9 mouse cellular contexts compared by ENCODE assay signal in the genomic region with DNA sequence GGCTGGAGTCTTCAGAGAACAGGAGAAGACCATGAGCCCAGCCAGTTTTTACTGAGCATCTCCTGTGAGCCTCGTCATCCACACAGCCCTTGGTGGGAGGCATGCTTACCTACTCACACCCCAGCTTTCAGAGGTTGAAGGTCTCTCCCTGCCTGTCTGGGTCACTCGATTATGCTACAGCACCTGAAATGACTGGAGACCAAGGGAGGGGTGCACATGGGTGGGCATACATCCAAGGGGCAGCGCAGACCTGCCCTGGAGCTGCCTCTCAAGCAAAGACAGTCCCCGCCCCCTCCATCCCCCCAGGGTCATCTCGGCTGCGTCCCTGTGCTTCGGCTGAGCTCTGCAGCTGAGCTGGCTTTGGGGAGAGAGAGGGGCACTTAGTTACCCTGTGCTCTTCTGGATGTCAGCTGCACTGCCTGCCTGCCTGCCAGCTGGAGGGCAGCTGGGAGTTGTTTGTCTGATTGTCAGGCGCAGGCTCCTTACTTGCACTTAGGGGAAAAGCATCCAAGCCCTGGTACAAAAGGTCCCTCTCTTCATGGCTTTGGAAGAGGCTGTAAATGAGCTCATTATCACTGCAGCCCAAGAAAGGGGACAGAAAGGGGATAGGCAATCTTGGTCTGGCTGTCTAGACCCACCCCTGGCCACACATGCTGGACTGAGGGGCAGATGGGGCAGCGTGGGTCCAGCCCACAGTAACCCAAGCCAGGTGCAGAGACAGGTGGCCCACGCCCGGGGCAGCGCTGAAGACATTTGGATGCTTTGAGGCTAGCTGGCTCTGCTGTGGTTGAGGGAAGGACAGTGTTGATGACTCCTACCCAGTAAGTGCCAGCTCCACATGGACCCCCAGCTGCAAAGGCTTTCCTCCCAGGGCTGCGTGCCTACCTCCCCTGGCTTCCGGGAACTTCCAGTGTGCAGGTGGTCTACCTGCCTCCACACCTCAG. TPM values are rescaled to one million over a fixed set of nuclear protein-coding genes. Genes with fewer than 3 reads are reported as not detected.
DNase-seq lines count a peak whose midpoint lies in the region; ATAC-seq and TF ChIP-seq lines count a peak whose summit lies in the region.
"Had no signal": no experiment of that assay in that cellular context is flagged by ENCODE, and none has a peak within 500 bp of the region (broad histone marks: within the 10 kb centered on the region; RNA-seq: fewer than 3 reads in every experiment).

No protein-coding gene starts in this region.

- H3K9ac ChIP-seq in forebrain, postnatal 0 days, result no peak overlapping the region
- no peak overlapping the region for H3K9ac ChIP-seq in limb, embryonic 15.5 days
- H3K9ac ChIP-seq: liver, embryonic 13.5 days had no signal

- peak; percentile 78 for ATAC-seq in forebrain, postnatal 0 days
- ATAC-seq in limb, embryonic 15.5 days (ENCODE audit: insufficient number of reproducible peaks, low FRiP score, low TSS enrichment, low read depth), result no peak

- TF ChIP-seq POLR2A in brain, embryonic 14.5 days (IDR thresholded peaks at IDR 0.05; ENCODE audit: borderline replicate concordance, extremely low read depth, insufficient read depth, insufficient read length, poor library complexity, severe bottlenecking), result no peak

- WGBS in forebrain, postnatal 0 days, result 47% methylated on average over 14 of the region's 14 CpGs
- 61% methylated on average over 14 of the region's 14 CpGs for WGBS in limb, embryonic 15.5 days

- H3K4me3 ChIP-seq in forebrain, postnatal 0 days (ENCODE audit: low read depth, low read length), result no peak overlapping the region
- H3K4me3 ChIP-seq in limb, embryonic 15.5 days, result no peak overlapping the region
- H3K4me3 ChIP-seq: liver, embryonic 13.5 days had no signal

- peaks cover 11% of the 10 kb centered on the region for H3K36me3 ChIP-seq in forebrain, postnatal 0 days (ENCODE audit: insufficient read depth)
- H3K36me3 ChIP-seq in limb, embryonic 15.5 days, result peaks cover 32% of the 10 kb centered on the region

- no peak overlapping the region for H3K4me2 ChIP-seq in forebrain, postnatal 0 days (ENCODE audit: low read depth)
- H3K4me2 ChIP-seq in limb, embryonic 15.5 days, result no peak overlapping the region
- H3K4me2 ChIP-seq: liver, embryonic 13.5 days had no signal

- H3K9me3 ChIP-seq in forebrain, postnatal 0 days (ENCODE audit: low read length), result no peaks in the 10 kb centered on the region
- H3K9me3 ChIP-seq in limb, embryonic 15.5 days, result no peaks in the 10 kb centered on the region
- H3K9me3 ChIP-seq: liver, embryonic 13.5 days had no signal

- peak; percentile 39 for DNase-seq in gastrocnemius, postnatal 14 days
- no peak for DNase-seq in gastrocnemius, postnatal 10 days
- DNase-seq in brain, embryonic 14.5 days (ENCODE audit: low read depth), result peak; percentile 92
- peak; percentile 63 for DNase-seq in forebrain, postnatal 0 days
- no peak for DNase-seq in urinary bladder, postnatal 10 days (ENCODE audit: low spot score)
- DNase-seq in liver, result no peak
- DNase-seq in adrenal gland, postnatal 25 days, result no peak
- DNase-seq: liver, embryonic 13.5 days had no signal

- peaks cover 9% of the 10 kb centered on the region for H3K4me1 ChIP-seq in forebrain, postnatal 0 days (ENCODE audit: insufficient read depth)
- H3K4me1 ChIP-seq in limb, embryonic 15.5 days, result peaks cover 39% of the 10 kb centered on the region

- H3K27ac ChIP-seq in forebrain, postnatal 0 days (ENCODE audit: low read depth, low read length), result peak overlapping the region; percentile 23
- H3K27ac ChIP-seq in limb, embryonic 15.5 days, result 0 out of 2 replicates have a peak overlapping the region, but pooled peaks have one; percentile 30
- H3K27ac ChIP-seq: liver, embryonic 13.5 days had no signal

- no peaks in the 10 kb centered on the region for H3K27me3 ChIP-seq in forebrain, postnatal 0 days (ENCODE audit: insufficient read depth, low read length)
- no peaks in the 10 kb centered on the region for H3K27me3 ChIP-seq in limb, embryonic 15.5 days
- H3K27me3 ChIP-seq: liver, embryonic 13.5 days had no signal

- intact Hi-C loops in gastrocnemius, postnatal 14 days (cut with DNase I; ENCODE audit: low total_unique reads), result no loop called here

- TF ChIP-seq CTCF in brain, embryonic 14.5 days (IDR thresholded peaks at IDR 0.05; ENCODE audit: borderline replicate concordance, extremely low read depth, insufficient read depth, insufficient read length), result no peak
- no peak for TF ChIP-seq CTCF in forebrain, postnatal 0 days (IDR thresholded peaks at IDR 0.05; ENCODE audit: low read depth)

RNA-seq across cellular contexts. Expression of a gene that starts 43.4 kb away (rescaled TPM):
- not detected for total RNA-seq in gastrocnemius, postnatal 14 days (2021)
- total RNA-seq in gastrocnemius, postnatal 10 days (2021), result not detected
- polyA plus RNA-seq in brain, embryonic 14.5 days (2012; rRNA removed), result 2.4 and 2.8 TPM in 2 replicates
- total RNA-seq in forebrain, postnatal 0 days (2014; rRNA removed), result 4.3 and 7.2 TPM in 2 replicates
- 1.7 and 2.9 TPM in 2 replicates for polyA plus RNA-seq in forebrain, postnatal 0 days (2015; fragmentation: Nextera tagmentation; extraction: Ambion mirVana)
- polyA plus RNA-seq in limb, embryonic 15.5 days (2015; fragmentation: Nextera tagmentation; extraction: Ambion mirVana), result 1.5 TPM in 2 replicates
- not detected in 2 replicates for total RNA-seq in adrenal gland, postnatal 25 days (2021)

Comparison
In these comparisons a context has a peak if more than half of its experiments do, and no peak if none do; other contexts are left out.
1. DNase-seq: peak in gastrocnemius, postnatal 14 days (single experiment), brain, embryonic 14.5 days (single experiment) and forebrain, postnatal 0 days (single experiment); none in gastrocnemius, postnatal 10 days (single experiment), urinary bladder, postnatal 10 days (single experiment), liver (single experiment) and adrenal gland, postnatal 25 days (single experiment).